Mouse (Mus musculus) embryonic stem cell, embryonic (primary cell): ENCODE data around the gene Ube2z.

Experiments
- CTCF ChIA-PET, 4 experiments: fragments of 300-600 bp in 2 of 4; fragments of 350-600 bp in 2 of 4; sonication (Branson Sonifier 250); formaldehyde crosslinking; loops; one replicate each; lab custom pipeline; 2022; ENCODE audit warnings: inconsistent platforms in 2 of 4; lab: Charles Lee
- POLR2A ChIA-PET, 4 experiments: fragments of 300-600 bp in 2 of 4; fragments of 350-600 bp in 2 of 4; sonication (Branson Sonifier 250); formaldehyde crosslinking; loops; one replicate each; lab custom pipeline; 2022; ENCODE audit warnings: antibody characterized with exemption in 4 of 4, inconsistent platforms in 1 of 4; lab: Charles Lee

The Ube2z gene

DNA sequence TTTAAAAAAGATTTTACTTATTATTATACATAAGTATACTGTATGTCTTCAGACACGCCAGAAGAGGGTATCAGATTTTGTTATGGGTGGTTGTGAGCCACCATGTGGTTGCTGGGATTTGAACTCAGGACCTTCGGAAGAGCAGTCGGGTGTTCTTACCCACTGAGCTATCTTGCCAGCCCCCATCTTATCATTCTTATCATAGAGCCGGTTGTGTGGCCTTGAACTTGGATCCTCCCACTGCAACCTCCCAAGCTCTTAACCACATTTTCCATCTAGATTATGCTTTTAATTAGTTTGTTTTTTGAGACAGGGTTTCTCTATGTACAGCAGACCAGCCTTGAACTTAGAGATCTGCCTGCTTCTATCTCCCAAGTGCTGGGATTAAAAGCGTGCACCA, 27.7 kb downstream of the Ube2z start:
- ChIA-PET CTCF (no interaction called here), POLR2A (interaction anchor here in 3 of 4 experiments (0.6 to 1.4 kb wide), 6 partner anchors 9 to 656 kb away, joined by 3 to 10 read pairs (median 6); no protein-coding TSS in a partner anchor)

DNA sequence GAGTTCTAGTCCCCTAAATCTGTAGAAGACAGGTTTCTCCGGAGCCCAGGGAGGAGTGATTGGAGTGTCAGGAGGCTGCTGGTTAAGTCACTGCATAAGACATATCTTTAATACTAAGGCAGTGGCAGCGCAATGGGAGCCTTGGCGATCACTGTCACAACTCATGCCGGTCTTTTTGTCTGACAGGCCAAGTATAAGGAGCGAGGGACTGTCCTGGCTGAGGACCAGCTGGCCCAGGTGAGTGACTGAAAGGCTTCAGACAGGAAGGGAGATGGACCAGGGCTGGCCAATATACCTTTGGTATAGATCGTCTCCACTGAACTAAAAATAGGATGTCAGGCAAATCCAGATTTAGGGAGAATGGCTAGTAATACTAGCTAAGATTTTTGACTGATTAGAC, 30.1 kb downstream of the Ube2z start:
- ChIA-PET CTCF (interaction anchor here (0.6 to 2.1 kb wide), 22 partner anchors 10 to 514 kb away, joined by 3 to 13 read pairs (median 3); partner anchors contain the start of gene Atp5g1 (in 3 of the 4)), POLR2A (interaction anchor here (0.6 to 2.5 kb wide), 87 partner anchors 9 to 1679 kb away, joined by 3 to 45 read pairs (median 4); partner anchors contain the start of genes Abi3 (in 2 of the 4), Atp5g1 (in 2 of the 4), B4galnt2 (in 2 of the 4) and Igf2bp1 (in 2 of the 4))

DNA sequence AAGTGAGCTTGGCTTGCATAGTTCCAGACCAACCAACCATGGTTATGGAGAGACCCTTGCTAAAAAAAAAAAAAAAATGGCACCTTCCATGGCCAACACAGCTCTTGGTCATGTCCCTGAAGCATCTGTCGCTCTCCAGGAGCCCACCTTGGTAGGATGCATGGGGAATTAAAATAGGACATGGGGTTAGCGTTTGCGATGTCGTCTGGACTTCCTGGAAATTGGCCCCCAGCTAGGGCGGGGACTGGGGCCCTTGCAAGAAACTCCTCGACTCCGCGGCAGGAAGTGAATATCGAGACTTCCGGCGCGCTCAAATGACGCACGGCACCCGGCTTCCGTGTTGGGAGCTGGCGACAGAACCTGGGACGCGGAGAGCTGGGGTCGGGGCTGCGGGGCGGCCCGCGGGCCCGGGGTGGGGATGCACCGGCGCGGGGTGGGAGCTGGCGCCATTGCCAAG, 30.6 kb downstream of the Ube2z start, which contains the start of gene Snf8:
TSS of gene Snf8 (plus strand) at position 290 of the 457 bp plus-strand sequence.
- POLR2A ChIA-PET: interaction anchor here (0.5 to 2.5 kb wide), 116 partner anchors 9 to 1680 kb away, joined by 3 to 45 read pairs (median 4); partner anchors contain the start of genes Atp5g1 (in 3 of the 4), Abi3 (in 2 of the 4), B4galnt2 (in 2 of the 4) and Igf2bp1 (in 2 of the 4)

DNA sequence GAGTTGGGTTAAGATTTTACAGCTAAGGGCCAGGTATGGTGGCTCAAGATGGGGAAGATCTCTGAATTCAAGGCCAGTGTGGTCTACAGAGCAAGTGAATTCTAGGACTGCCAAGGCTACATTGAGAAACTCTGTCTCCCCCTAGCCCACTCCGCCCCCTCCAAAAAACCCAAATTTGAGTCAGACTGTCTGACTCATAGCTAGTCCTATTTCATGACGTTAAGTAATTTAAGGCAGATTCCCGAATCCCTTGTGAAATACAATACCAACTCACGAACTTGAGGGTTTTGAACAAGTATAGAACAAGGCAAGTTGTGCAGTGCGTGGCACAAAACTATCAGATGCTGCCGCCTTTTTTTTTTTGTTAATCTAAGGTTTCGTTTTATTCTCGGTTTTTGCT, 31.1 kb downstream of the Ube2z start:
- ChIA-PET POLR2A (interaction anchor here (0.5 to 2.5 kb wide), 92 partner anchors 10 to 715 kb away, joined by 3 to 45 read pairs (median 4); partner anchors contain the start of genes Atp5g1 (in 3 of the 4), Abi3 (in 2 of the 4), Ube2z (in 2 of the 4) and B4galnt2 (in 1 of the 4)), CTCF (interaction anchor here (0.6 to 2.1 kb wide), 29 partner anchors 11 to 1064 kb away, joined by 3 to 13 read pairs (median 3); partner anchors contain the start of genes Atp5g1 (in 2 of the 4) and Slc35b1 (in 1 of the 4))

More for the DNA sequence above, 30.6 kb downstream of the Ube2z start, which contains the start of gene Snf8:
- CTCF ChIA-PET: interaction anchor here (0.6 to 2.1 kb wide), 35 partner anchors 10 to 1065 kb away, joined by 3 to 13 read pairs (median 3); partner anchors contain the start of genes Atp5g1 (in 3 of the 4) and Slc35b1 (in 1 of the 4)

DNA sequence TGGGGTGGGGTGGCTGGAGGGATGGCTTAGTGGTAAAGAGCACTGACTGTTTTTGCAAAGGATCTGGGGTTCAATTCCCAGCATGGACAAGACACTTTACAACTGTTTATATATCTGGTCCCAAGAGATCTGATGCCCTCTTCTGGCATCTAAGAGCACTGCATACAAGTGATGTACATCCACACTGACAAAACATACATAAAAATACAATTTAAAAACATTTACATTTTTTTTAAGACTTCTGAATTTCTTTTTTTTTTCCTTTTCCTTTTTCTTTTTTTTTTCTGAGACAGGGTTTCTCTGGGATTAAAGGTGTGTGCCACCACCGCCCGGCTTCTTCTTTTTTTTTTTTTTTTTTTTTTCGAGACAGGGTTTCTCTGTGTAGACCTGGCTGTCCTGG, 31.9 kb downstream of the Ube2z start:
- POLR2A ChIA-PET: interaction anchor here (0.7 to 2.5 kb wide), 23 partner anchors 11 to 173 kb away, joined by 3 to 45 read pairs (median 12); partner anchors contain the start of genes Atp5g1 (in 1 of the 4), B4galnt2 (in 1 of the 4) and Ube2z (in 1 of the 4)
- CTCF ChIA-PET: interaction anchor here in 3 of 4 experiments (0.6 to 1.0 kb wide), 3 partner anchors 10 to 83 kb away, joined by 3 read pairs; no protein-coding TSS in a partner anchor

DNA sequence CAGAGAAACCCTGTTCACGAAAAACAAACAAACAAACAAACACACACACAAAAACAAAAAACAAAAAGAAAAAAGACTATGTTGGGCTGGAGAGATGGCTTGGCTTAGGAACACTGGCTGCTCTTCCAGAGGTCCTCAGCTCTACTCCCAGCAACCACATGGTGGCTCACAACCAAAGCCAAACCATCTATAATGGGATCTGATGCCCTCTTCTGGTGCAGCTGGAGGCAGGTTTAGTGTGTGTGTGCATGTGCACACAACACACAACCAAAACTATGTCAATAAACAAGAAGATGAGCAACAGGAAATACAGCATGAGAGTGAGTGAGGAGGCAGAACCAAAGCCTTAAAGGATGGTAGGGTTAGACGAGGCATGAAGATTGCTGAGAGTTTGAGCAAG, 33.5 kb downstream of the Ube2z start:
- ChIA-PET CTCF (interaction anchor here (0.6 to 1.5 kb wide), 12 partner anchors 8 to 230 kb away, joined by 3 to 9 read pairs (median 3); no protein-coding TSS in a partner anchor), POLR2A (interaction anchor here in 3 of 4 experiments (0.6 to 1.9 kb wide), 7 partner anchors 9 to 52 kb away, joined by 3 to 6 read pairs (median 3); no protein-coding TSS in a partner anchor)

DNA sequence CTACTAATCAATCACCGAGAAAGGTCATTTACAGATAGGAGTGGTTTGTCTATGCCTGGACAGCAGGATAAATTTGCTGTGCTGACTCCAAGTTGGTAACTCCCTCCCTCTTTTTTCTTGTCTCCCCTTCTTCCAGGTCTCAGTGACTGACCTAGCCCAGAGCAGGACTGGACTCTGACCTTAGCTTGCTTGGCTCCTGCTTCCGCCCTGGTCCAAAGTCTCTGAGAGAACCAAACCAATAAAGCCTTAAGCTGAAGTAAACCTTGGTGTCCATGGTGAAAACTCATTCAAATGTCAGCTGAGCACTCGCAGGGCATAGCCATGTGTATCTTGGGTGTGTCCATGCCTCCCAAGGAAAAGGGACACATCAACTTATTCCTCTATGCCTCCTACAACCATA, 34.6 kb downstream of the Ube2z start:
- ChIA-PET CTCF (interaction anchor here in 2 of 4 experiments (1.0 to 1.6 kb wide), 5 partner anchors 10 to 231 kb away, joined by 3 to 7 read pairs (median 3); no protein-coding TSS in a partner anchor), POLR2A (interaction anchor here in 1 of 4 experiments (1.1 to 1.9 kb wide), 2 partner anchors 38 to 61 kb away, joined by 3 to 4 read pairs; no protein-coding TSS in a partner anchor)

DNA sequence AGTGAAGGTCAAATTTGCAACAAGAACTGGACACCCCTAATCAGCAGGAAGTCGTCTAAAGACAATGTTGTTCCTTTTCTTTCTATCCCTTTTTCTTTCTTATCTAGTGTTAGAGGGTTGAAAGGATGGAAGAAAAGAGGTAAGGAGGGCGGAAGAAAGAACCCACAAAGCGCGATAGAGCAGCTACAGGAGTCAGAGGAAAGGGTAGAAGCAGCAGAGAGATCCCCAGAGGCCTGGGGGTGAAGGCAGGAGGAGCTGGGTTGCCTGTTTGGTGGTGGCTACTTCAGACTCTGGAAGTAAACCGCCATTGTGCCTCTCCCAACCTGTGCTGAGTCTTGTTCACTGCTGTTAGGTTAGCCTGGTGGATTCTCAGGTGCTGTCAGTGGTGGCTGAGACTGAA, 37.1 kb downstream of the Ube2z start:
- CTCF ChIA-PET: interaction anchor here in 2 of 4 experiments (0.6 to 1.6 kb wide), 2 partner anchors 11 to 278 kb away, joined by 4 to 5 read pairs; no protein-coding TSS in a partner anchor
- POLR2A ChIA-PET: interaction anchor here in 2 of 4 experiments (0.5 to 1.8 kb wide), 5 partner anchors 38 to 533 kb away, joined by 3 to 9 read pairs (median 3); no protein-coding TSS in a partner anchor

DNA sequence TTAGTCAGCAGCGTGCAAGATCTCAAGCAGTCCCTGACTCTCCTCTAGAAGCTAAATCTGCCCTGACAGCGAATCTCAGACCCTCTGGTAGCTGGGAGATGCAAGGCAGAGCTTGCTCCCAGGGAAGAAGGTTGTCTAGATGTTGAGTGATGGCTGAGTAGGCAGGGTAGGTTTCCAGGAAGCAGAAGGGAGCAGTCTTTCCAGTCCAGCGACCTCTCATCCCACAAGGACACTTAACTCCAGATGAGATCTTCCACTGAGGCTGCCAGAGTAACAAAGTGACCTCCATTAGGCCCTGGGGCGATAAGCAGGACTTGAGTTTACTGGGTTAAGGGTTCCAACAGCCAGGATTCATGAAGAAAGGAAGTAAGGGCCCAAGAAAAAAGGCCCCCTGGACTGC, 44.6 kb downstream of the Ube2z start:
- CTCF ChIA-PET: interaction anchor here in 1 of 4 experiments (1.0 to 1.7 kb wide), 2 partner anchors 9 to 45 kb away, joined by 3 to 7 read pairs; no protein-coding TSS in a partner anchor
- POLR2A ChIA-PET: interaction anchor here in 3 of 4 experiments (0.6 to 4.8 kb wide), 26 partner anchors 9 to 210 kb away, joined by 3 to 23 read pairs (median 4); partner anchors contain the start of genes Snf8 (in 2 of the 3), Atp5g1 (in 1 of the 3), Igf2bp1 (in 1 of the 3) and Ube2z (in 1 of the 3)

DNA sequence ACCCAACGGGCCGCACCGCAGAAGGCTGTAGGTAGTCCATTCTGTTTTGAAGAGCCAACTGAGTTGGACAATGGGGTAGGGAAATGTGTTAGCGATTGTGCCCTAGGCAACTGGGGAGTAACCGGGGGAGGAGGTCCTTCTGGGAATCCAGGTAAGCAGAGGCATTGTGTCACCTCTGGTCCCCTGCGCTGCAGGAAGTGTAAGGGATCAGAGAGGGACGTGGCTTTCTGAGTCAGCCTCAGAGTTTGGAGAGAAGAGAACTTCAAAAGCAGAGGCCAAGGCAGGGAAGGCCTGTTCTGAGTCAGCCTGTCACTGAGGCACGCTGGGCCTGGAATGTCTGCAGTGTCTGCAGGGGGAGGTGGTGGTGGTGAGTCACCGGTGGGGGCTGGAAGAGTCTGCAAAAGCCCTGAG, 47.2 kb downstream of the Ube2z start:
- POLR2A ChIA-PET: interaction anchor here (0.6 to 4.8 kb wide), 41 partner anchors 9 to 1684 kb away, joined by 3 to 34 read pairs (median 4); partner anchors contain the start of genes Igf2bp1 (in 3 of the 4), Snf8 (in 3 of the 4), Atp5g1 (in 1 of the 4) and Ube2z (in 1 of the 4)
- CTCF ChIA-PET: interaction anchor here (0.5 to 2.9 kb wide), 12 partner anchors 11 to 206 kb away, joined by 3 to 12 read pairs (median 6); no protein-coding TSS in a partner anchor

DNA sequence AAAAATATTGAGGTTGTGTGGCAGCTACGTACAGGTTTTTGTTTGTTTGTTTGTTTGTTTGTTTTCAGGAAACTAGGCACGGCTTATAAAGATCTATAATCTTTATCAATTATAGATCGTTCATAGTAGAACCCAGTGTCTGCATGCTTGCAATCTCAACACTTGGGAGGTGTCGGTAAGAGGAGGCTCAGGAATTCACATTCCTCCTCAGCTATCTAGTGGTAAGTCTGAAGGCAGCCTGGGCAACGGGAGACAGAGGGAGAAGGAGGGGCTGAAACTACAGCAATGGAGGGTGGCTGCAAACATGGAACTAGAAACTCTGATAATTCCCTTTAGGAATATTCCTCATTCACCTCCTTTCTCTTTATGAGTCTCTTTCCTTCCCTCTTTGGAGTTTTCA, 49.8 kb downstream of the Ube2z start:
- ChIA-PET POLR2A (interaction anchor here (0.6 to 2.8 kb wide), 19 partner anchors 9 to 985 kb away, joined by 3 to 15 read pairs (median 5); partner anchors contain the start of genes Igf2bp1 (in 2 of the 4), Snf8 (in 2 of the 4) and Gip (in 1 of the 4)), CTCF (interaction anchor here in 2 of 4 experiments (0.7 to 1.7 kb wide), 3 partner anchors 34 to 183 kb away, joined by 3 to 6 read pairs (median 6); no protein-coding TSS in a partner anchor)

DNA sequence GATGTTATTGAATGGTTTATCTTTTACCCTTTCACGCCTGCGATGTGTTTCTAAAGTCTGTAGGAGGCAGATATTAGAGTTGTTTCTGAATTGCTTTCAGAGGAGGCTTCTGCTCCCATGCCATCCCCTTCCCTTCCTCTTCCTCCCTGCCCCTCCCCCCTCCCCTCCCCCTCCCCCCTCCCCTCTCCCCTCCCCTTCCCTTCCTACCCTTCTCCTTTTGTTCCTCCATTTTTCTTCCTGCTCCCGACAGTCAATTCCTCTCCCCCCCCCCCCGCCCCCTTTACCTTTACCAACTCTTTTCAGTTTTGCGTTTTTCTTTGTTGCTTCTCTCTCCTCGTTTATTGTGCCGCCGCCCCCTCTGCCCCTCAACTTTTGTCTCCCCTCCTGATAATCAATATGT, 53.2 kb downstream of the Ube2z start:
- POLR2A ChIA-PET: interaction anchor here in 2 of 4 experiments (0.7 to 1.8 kb wide), 14 partner anchors 11 to 108 kb away, joined by 3 to 8 read pairs (median 4); partner anchors contain the start of gene Snf8 (in 1 of the 2)
- CTCF ChIA-PET: no interaction called here

DNA sequence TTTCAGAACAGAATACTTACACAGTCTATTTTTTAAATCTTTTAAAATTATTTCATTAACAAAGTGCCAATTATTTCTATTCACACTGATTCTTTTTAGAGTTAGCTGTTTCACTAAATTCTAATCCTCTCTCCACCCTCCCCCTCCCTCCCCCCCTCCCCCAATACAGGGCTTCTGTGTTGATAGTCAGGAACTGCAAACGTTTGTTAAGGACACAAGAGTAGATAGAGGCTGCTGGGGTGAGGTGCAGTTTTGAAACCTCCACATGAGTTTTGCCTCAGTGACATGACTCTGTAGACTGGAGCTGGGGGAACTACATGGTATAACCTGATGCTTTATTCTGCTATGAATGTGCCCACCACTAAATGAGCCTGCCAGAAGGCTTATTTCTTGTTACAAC, 56.4 kb downstream of the Ube2z start:
- ChIA-PET CTCF (interaction anchor here in 2 of 4 experiments (0.7 to 1.5 kb wide), 2 partner anchors 25 to 33 kb away, joined by 3 read pairs; no protein-coding TSS in a partner anchor), POLR2A (interaction anchor here (0.6 to 3.0 kb wide), 34 partner anchors 8 to 1200 kb away, joined by 3 to 24 read pairs (median 5); partner anchors contain the start of gene Snf8 (in 4 of the 4))

DNA sequence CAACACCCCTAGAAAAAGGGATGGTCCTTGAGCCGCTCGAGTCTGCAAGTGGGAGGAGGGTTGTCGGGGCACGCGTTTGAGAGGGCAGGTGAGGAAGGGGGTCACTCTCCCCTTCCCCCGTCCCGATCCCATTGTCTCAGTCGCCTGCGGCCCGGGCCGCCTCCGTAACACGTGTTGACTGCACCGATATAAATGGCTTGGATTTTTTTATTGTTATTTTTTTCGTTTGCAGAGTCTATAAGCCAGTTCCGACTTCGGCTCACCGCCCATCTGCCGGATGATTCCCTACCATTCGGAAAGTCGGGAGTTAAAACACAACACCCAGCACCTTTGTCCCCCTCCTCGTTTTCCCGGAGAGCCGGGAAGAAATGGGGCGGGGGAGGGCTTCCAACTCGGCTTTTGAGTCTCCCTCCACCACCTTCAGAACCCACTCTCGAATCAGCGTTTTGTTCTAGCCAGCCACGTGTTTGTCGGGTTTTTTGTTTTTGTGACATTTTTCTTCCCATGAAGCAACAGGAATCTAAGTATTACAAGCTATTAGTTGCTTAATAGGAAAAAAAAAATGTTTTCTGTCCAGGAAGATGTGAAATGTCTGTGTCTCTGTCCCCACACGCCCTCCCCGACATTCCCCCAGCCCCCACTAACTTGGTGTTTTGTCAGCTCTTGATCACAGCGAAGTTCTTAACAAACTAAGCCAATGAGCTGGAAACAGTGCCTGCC, 57.5 kb downstream of the Ube2z start:
- ChIA-PET CTCF (interaction anchor here in 2 of 4 experiments (0.6 to 1.5 kb wide), 7 partner anchors 14 to 1772 kb away, joined by 3 to 4 read pairs (median 3); no protein-coding TSS in a partner anchor), POLR2A (interaction anchor here (0.5 to 3.0 kb wide), 36 partner anchors 10 to 962 kb away, joined by 3 to 24 read pairs (median 6); partner anchors contain the start of genes Atp5g1 (in 2 of the 4) and Snf8 (in 2 of the 4))

DNA sequence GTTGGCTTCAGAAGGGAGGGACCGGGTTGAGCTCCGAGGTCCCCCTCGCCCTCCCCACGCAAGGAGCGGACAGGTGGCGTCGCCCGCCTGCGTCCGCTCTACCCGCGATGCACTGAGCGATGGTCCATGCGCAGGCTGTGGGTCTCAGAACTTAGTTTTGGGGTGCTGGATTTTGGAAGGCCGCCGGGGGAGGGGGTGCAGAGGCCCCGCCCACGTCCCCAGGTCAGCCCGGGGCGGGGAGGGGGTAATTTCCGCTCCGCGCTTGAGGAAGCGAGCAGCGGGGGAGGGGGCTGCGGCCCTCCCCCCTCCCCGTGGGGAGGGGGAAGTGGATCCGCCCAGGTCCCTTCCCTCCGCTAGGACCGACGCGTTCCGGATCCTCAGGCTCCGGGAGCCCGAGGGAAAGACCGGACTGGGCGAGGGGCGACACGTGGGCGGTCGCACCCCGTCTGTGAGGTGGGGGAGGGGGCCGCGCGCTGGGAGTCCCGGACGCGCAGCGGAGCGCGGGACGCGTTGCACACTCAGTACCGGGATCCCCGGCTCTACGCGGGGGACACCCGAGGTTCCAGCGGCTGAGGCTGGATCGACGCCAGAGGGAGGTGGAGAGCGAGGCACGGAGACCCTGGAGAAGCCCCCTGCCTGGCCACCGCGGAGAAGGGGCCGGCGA, 58.2 kb downstream of the Ube2z start:
- ChIA-PET POLR2A (interaction anchor here (0.5 to 8.3 kb wide), 49 partner anchors 8 to 1031 kb away, joined by 3 to 156 read pairs (median 4); partner anchors contain the start of genes Snf8 (in 3 of the 4), Atp5g1 (in 2 of the 4), B4galnt2 (in 1 of the 4) and Calcoco2 (in 1 of the 4)), CTCF (interaction anchor here in 3 of 4 experiments (0.7 to 1.3 kb wide), 6 partner anchors 10 to 255 kb away, joined by 3 to 5 read pairs (median 4); no protein-coding TSS in a partner anchor)
